Mouse (Mus musculus) c-Kit-positive CD71-positive TER-119-positive erythroid progenitor cells, embryonic 14.5 days (primary cell): ENCODE results near the gene Creb3l2.

ENCODE experiments used
- DNase-seq: peaks from one replicate; pipeline ENCODE4 v3.0.0-alpha.2; 2013; ENCODE audit warnings: low spot score

The Creb3l2 gene

GRCm38 (mm10) chr6:37325906-37326602 lies 115.9 kb downstream of the Creb3l2 start:
- no peak for DNase-seq

GRCm38 (mm10) chr6:37325076-37325475 lies 116.9 kb downstream of the Creb3l2 start:
- no peak for DNase-seq

- DNase-seq: no peak
Observed at GRCm38 (mm10) chr6:37322641-37323040, 119.3 kb downstream of the Creb3l2 start.

- DNase-seq: no peak
Observed at GRCm38 (mm10) chr6:37322088-37322487, 119.9 kb downstream of the Creb3l2 start.

GRCm38 (mm10) chr6:37317904-37318303 lies 124.0 kb downstream of the Creb3l2 start:
- DNase-seq: no peak

- DNase-seq: no peak
Observed at GRCm38 (mm10) chr6:37315440-37315839, 126.5 kb downstream of the Creb3l2 start.

GRCm38 (mm10) chr6:37310601-37311000 lies 131.3 kb downstream of the Creb3l2 start:
- DNase-seq: no peak

GRCm38 (mm10) chr6:37306616-37307015 lies 135.3 kb downstream of the Creb3l2 start:
- no peak for DNase-seq

GRCm38 (mm10) chr6:37300492-37300891 lies 141.5 kb downstream of the Creb3l2 start:
- no peak for DNase-seq

- DNase-seq: no peak
Observed at GRCm38 (mm10) chr6:37299562-37300390, 142.2 kb downstream of the Creb3l2 start, which contains the start of gene Dgki. TSS of gene Dgki (minus strand) at chr6:37300184.

- DNase-seq: no peak
Observed at GRCm38 (mm10) chr6:37298982-37299381, 143.0 kb downstream of the Creb3l2 start.

- DNase-seq: no peak
Observed at GRCm38 (mm10) chr6:37297744-37298482, 144.0 kb downstream of the Creb3l2 start.

GRCm38 (mm10) chr6:37292068-37292467 lies 149.9 kb downstream of the Creb3l2 start:
- DNase-seq: no peak

- DNase-seq: no peak
Observed at GRCm38 (mm10) chr6:37291171-37291570, 150.8 kb downstream of the Creb3l2 start.

- no peak for DNase-seq
Observed at GRCm38 (mm10) chr6:37290691-37291090, 151.3 kb downstream of the Creb3l2 start.

- no peak for DNase-seq
Observed at GRCm38 (mm10) chr6:37286134-37286533, 155.8 kb downstream of the Creb3l2 start.

- no peak for DNase-seq
Observed at GRCm38 (mm10) chr6:37284879-37285278, 157.1 kb downstream of the Creb3l2 start.

- DNase-seq: no peak
Observed at GRCm38 (mm10) chr6:37283336-37283735, 158.6 kb downstream of the Creb3l2 start.

- DNase-seq: no peak
Observed at GRCm38 (mm10) chr6:37282659-37283058, 159.3 kb downstream of the Creb3l2 start.
